Mouse (Mus musculus): ENCODE measurements around the gene Tmem63c.

- TF ChIP-seq CTCF (conservative IDR thresholded peaks at IDR 0.05; ENCODE audit: low read length): peak; percentile 85
- TF ChIP-seq POU5F1 (IDR thresholded peaks at IDR 0.05; ENCODE audit: borderline replicate concordance, low read length): no peak
- TF ChIP-seq NANOG (IDR thresholded peaks at IDR 0.05; ENCODE audit: borderline replicate concordance, low read length): no peak
Observed at GRCm38 (mm10) chr12:86999283-86999820, 21.8 kb upstream of the Tmem63c start.

Data from E14TG2a.4 (cell line).